Mouse (Mus musculus): ENCODE results near the gene Fndc3b. TPM values are rescaled to one million over a fixed set of nuclear protein-coding genes. Genes with fewer than 3 reads are reported as not detected.

Gene Fndc3b
- polyA plus RNA-seq, 1 experiment, result 0.78 TPM

DNA sequence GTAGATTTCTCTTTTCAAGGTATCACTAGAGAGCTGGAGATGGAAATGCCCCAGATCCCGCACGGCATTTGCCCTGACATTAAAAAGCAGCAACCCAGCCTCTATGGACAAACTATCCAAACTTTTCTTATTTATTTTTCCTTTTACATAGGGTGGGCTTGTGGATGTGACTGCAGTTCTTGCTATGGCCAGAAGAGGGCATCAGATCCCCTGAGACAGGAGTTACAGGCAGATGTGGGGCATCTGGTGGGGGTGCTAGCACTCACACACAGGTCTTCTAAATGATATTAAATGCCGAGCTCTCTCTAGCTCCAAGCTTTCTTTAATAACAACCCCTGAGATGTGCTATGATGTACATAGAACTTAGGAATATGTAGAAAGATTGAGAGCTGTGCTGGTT, 238.3 kb downstream of the Fndc3b start:
- H3K27me3 ChIP-seq (replicated peaks), result peaks cover 4% of the 10 kb centered on the region
- no peaks in the 10 kb centered on the region for H3K4me1 ChIP-seq
- no peak overlapping the region for H3K4me3 ChIP-seq (replicated peaks)
- TF ChIP-seq GATA1 (IDR thresholded peaks at IDR 0.05; ENCODE audit: borderline replicate concordance, low read length) (no peak), FLI1 (IDR thresholded peaks at IDR 0.05; ENCODE audit: low read length) (no peak)
- peaks cover 6% of the 10 kb centered on the region for H3K9me3 ChIP-seq
- H3K36me3 ChIP-seq (replicated peaks; ENCODE audit: low read length), result peaks cover 2% of the 10 kb centered on the region

DNA sequence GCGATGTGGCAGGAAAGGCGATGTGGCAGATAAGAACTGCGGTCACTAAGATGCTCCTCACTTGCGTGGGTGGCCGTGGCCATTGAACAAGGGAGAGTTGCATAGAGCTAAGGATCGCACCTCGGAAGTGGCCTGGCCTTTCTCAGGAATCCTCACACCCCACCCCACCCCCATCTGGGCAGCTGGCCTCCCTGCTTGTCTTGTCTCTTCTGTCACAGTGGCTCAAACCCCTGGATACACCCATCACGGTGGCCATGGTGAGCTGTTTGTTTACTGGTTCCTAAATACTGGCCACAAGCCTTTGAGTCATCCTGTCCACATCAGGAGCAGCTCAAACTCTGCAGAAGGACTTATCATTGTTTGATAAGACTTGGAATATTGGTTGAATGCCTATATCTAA, 240.3 kb downstream of the Fndc3b start:
- H3K27me3 ChIP-seq (replicated peaks), result peaks cover 2% of the 10 kb centered on the region
- H3K36me3 ChIP-seq (replicated peaks; ENCODE audit: low read length), result peaks cover 2% of the 10 kb centered on the region
- no peak for TF ChIP-seq FLI1 (IDR thresholded peaks at IDR 0.05; ENCODE audit: low read length)
- H3K9me3 ChIP-seq, result peaks cover 6% of the 10 kb centered on the region
- H3K4me1 ChIP-seq, result no peaks in the 10 kb centered on the region
- H3K4me3 ChIP-seq (replicated peaks), result no peak overlapping the region

DNA sequence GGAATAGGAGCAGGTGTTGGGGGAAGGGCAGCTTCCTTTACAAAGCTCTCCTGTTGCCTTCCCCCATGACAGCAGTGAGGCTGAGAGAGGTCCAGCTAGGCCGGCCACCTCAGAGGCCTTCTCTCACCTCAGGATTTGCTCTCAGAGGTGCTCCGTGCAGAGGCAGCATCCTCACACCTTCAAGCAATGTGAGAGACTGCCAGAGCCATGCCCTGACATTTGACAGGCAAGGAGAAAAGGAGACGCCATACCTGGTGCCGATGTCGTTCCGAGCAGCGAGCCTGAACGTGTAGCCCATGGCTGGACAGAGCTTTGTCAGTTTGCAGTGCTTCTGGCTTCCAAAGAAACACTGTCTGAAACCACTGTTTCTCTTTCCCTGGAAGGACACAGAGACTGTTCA, 241.1 kb downstream of the Fndc3b start:
- Histone ChIP-seq H3K4me1 (no peaks in the 10 kb centered on the region), H3K9me3 (peaks cover 6% of the 10 kb centered on the region), H3K27me3 (replicated peaks) (peaks cover 2% of the 10 kb centered on the region), H3K4me3 (replicated peaks) (no peak overlapping the region), H3K36me3 (replicated peaks; ENCODE audit: low read length) (peaks cover 2% of the 10 kb centered on the region)
- no peak for TF ChIP-seq FLI1 (IDR thresholded peaks at IDR 0.05; ENCODE audit: low read length)
- TF ChIP-seq GATA1 (IDR thresholded peaks at IDR 0.05; ENCODE audit: borderline replicate concordance, low read length), result no peak

DNA sequence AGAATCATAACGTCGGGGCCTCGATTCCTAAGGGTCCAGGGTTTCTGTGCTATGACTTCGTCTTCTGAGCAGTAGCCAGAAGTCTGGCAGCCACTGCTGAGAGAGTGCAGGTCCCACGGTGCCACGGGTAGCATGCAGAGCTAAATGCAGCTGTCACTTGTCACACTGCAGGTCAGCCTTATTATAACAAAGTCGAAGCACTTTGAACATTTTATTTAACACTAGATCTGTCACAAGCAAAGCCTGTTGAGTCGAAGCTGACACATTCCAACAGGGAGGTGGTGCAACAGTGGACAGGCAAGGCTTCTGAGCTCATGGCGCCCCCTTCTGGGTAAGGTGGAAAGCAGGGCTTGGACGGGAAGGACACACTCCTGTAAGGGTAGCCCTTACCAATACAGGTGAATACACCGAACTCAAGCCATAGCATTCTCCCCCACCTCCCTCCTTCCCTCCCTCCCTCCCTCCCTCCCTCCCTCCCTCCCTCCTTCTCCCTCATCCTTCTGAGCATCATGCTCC, 243.5 kb downstream of the Fndc3b start:
- Histone ChIP-seq H3K9me3 (no peaks in the 10 kb centered on the region), H3K4me1 (peaks cover 8% of the 10 kb centered on the region; the same call in 1 of the 2 replicates), H3K36me3 (replicated peaks; ENCODE audit: low read length) (no peaks in the 10 kb centered on the region), H3K4me3 (replicated peaks) (no peak overlapping the region), H3K27me3 (replicated peaks) (peaks cover 2% of the 10 kb centered on the region)
- TF ChIP-seq GATA1 (IDR thresholded peaks at IDR 0.05; ENCODE audit: borderline replicate concordance, low read length), result no peak
- TF ChIP-seq FLI1 (IDR thresholded peaks at IDR 0.05; ENCODE audit: low read length), result no peak

DNA sequence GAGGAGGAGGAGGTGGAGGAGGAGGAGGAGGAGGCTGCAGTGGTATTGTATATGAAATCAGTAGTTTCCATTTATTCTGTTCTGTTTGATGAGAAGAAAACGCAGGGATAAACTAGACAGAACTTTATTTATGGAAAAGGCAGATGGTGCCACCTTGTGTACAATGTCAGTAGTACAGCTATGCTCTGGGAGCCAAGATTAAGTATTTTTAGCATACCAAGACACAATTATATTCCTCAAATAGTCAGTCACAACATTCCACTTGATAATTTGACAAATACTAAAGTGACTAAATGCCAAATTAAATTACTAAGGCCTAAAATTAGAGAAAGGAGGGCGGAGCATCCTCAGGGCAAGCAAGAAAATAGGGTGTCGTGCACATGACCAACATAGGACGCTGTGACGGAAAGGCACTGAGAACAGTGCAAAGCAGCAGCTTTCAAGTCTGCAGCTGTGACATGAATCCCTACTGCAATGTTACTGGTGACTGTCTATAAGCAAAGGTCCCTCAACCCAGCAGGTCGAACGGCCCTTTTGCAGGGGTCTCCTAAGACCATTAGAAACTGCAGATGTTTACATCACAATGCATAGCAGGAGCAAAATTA, 244.7 kb downstream of the Fndc3b start:
- Histone ChIP-seq H3K9me3 (no peaks in the 10 kb centered on the region), H3K4me3 (replicated peaks) (no peak overlapping the region), H3K4me1 (peaks cover 11% of the 10 kb centered on the region; the same call in 1 of the 2 replicates), H3K27me3 (replicated peaks) (peaks cover 2% of the 10 kb centered on the region), H3K36me3 (replicated peaks; ENCODE audit: low read length) (no peaks in the 10 kb centered on the region)
- TF ChIP-seq FLI1 (IDR thresholded peaks at IDR 0.05; ENCODE audit: low read length) (no peak), GATA1 (IDR thresholded peaks at IDR 0.05; ENCODE audit: borderline replicate concordance, low read length) (no peak)

DNA sequence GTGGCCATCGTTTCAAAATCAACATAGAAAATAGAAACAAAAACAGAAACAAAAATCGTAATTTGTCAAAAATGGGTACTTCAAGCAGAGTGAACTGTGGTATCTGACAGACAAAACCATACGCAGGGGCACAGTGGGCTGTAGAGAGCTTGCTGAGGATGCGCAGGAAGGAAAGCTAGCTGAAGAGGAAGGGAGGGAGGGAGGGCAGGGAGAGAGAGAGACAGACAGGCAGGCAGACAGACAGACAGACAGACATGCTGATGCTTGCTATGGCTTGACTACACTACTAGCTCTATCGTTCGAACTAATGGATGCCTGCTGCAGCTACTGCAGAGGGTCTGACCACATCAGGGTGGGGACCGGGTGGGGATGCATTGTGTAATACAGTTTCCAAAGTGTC, 247.7 kb downstream of the Fndc3b start:
- no peaks in the 10 kb centered on the region for H3K36me3 ChIP-seq (replicated peaks; ENCODE audit: low read length)
- peaks cover 11% of the 10 kb centered on the region; the same call in 1 of the 2 replicates for H3K4me1 ChIP-seq
- H3K4me3 ChIP-seq (replicated peaks), result no peak overlapping the region
- no peak for TF ChIP-seq FLI1 (IDR thresholded peaks at IDR 0.05; ENCODE audit: low read length)
- TF ChIP-seq GATA1 (IDR thresholded peaks at IDR 0.05; ENCODE audit: borderline replicate concordance, low read length), result no peak
- H3K9me3 ChIP-seq, result 0 out of 2 replicates have a peak, but pooled peaks cover 4% of the 10 kb centered on the region
- peaks cover 2% of the 10 kb centered on the region for H3K27me3 ChIP-seq (replicated peaks)

DNA sequence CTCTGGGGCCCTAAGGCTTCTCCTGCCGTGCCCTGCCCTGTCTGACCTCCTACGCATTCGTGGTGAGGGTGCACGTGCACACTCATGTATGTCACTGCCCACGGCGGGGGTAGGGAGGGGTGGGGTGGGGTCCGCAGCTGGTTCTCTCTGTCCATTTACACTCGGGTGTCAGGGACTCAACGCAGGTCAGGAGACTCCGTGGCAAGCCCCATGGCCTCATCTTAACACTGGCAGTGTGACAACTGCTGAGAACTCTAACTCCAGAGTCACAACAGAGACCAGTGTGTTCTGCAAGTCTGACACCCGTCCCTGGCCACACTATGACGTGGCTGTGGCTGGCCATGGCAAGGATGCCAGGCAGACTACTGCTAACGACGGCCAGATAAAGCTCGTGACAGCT, 248.2 kb downstream of the Fndc3b start:
- 0 out of 2 replicates have a peak, but pooled peaks cover 4% of the 10 kb centered on the region for H3K9me3 ChIP-seq
- peaks cover 2% of the 10 kb centered on the region for H3K27me3 ChIP-seq (replicated peaks)
- TF ChIP-seq GATA1 (IDR thresholded peaks at IDR 0.05; ENCODE audit: borderline replicate concordance, low read length) (no peak), FLI1 (IDR thresholded peaks at IDR 0.05; ENCODE audit: low read length) (no peak)
- H3K4me3 ChIP-seq (replicated peaks), result no peak overlapping the region
- H3K4me1 ChIP-seq, result peaks cover 11% of the 10 kb centered on the region; the same call in 1 of the 2 replicates
- H3K36me3 ChIP-seq (replicated peaks; ENCODE audit: low read length), result no peaks in the 10 kb centered on the region

DNA sequence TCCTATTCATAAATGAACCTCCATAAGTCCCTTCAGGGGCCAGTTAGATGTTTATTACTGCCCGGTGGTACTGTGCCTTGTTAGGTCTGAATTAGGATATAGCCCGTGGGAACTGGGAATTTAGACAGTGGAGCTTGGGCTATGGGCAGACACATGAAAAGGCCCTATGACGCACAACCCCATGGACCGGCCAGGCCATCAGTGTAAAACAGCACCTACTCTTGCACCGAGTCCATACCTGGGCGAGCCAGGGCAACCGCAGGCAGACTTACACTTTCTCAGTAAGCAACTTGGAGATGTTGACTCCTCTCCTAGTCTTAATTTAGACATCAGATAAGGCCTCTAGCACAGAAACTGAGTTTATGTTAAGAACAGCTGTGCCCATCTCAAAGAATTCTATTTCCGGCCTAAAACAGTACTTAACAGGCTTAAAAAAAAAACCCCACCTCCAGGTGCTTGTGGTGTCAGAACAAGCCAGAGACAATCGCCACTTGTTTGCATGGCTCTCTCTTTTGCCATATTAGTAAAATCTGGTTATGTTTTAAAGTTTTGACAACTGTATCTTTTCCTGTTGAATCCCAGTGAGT, 248.7 kb downstream of the Fndc3b start:
- no peaks in the 10 kb centered on the region for H3K36me3 ChIP-seq (replicated peaks; ENCODE audit: low read length)
- H3K4me3 ChIP-seq (replicated peaks), result no peak overlapping the region
- H3K27me3 ChIP-seq (replicated peaks), result peaks cover 2% of the 10 kb centered on the region
- TF ChIP-seq FLI1 (IDR thresholded peaks at IDR 0.05; ENCODE audit: low read length) (no peak), GATA1 (IDR thresholded peaks at IDR 0.05; ENCODE audit: borderline replicate concordance, low read length) (no peak)
- 0 out of 2 replicates have a peak, but pooled peaks cover 4% of the 10 kb centered on the region for H3K9me3 ChIP-seq
- H3K4me1 ChIP-seq, result peaks cover 11% of the 10 kb centered on the region; the same call in 1 of the 2 replicates

DNA sequence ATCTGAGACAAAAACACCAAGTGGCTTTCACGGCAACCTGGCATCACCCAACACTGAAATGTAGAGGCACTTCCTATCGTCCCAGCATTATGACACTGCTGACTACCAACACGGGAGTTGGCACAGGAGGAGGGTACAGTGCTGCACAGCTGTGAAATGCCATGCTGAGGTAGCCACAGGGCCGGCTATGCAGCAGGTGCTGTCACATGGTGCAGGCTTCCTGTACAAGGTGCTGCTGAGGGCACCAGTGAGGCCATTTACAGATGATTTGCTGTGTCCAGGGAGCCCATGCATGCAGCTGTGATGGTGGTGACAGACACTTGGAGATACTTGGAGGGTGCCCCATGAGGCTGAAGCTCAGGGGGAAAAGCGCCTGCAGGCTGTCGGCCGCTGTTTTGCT, 249.2 kb downstream of the Fndc3b start:
- Histone ChIP-seq H3K36me3 (replicated peaks; ENCODE audit: low read length) (no peaks in the 10 kb centered on the region), H3K4me3 (replicated peaks) (peak overlapping the region; percentile 38), H3K9me3 (0 out of 2 replicates have a peak, but pooled peaks cover 4% of the 10 kb centered on the region), H3K4me1 (peaks cover 11% of the 10 kb centered on the region; the same call in 1 of the 2 replicates), H3K27me3 (replicated peaks) (peaks cover 2% of the 10 kb centered on the region)
- TF ChIP-seq GATA1 (IDR thresholded peaks at IDR 0.05; ENCODE audit: borderline replicate concordance, low read length) (no peak), FLI1 (IDR thresholded peaks at IDR 0.05; ENCODE audit: low read length) (no peak)

DNA sequence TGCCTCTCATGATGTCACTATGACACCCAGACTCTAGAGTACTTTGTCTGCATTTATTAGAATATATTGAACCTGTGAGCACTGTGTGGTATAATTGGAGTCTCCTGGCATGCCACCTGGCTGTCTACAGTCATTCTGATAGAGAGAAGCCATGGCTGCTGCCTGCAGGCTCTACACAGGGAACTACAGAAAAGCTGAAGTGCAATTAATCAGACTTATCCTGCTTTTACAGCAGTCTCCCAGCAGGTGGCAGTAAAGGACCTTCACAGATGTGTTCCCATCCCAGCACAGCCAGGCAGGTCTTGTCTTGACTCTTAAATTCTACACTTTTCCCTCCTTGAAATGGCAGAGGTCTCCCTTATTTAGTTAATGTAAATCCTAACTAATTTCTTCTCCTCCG, 250.1 kb downstream of the Fndc3b start:
- H3K27me3 ChIP-seq (replicated peaks), result peaks cover 2% of the 10 kb centered on the region
- peaks cover 5% of the 10 kb centered on the region for H3K36me3 ChIP-seq (replicated peaks; ENCODE audit: low read length)
- peaks cover 6% of the 10 kb centered on the region for H3K9me3 ChIP-seq
- H3K4me1 ChIP-seq, result peaks cover 11% of the 10 kb centered on the region; the same call in 1 of the 2 replicates
- no peak for TF ChIP-seq GATA1 (IDR thresholded peaks at IDR 0.05; ENCODE audit: borderline replicate concordance, low read length)
- TF ChIP-seq FLI1 (IDR thresholded peaks at IDR 0.05; ENCODE audit: low read length), result no peak
- H3K4me3 ChIP-seq (replicated peaks), result no peak overlapping the region
